Mouse (Mus musculus) limb, embryonic 13.5 days (tissue): ENCODE results near the gene Cdkl3. TPM values are rescaled to one million over a fixed set of nuclear protein-coding genes. Genes with fewer than 3 reads are reported as not detected.

Experiments used
- ATAC-seq: fragments of 200-750 bp; cut with Nextera tagmentation; 2 replicates; pipeline ENCODE4 v1.8.0; 2017; ENCODE audit warnings: low read depth, moderate number of reproducible peaks, moderate TSS enrichment; ENCODE audit not compliant: low FRiP score
- H3K27ac ChIP-seq: fragments of 300-500 bp; sonication (generic); 2 replicates; pipeline ENCODE4 v1.5.1; 2015; ENCODE audit warnings: inconsistent platforms, mild to moderate bottlenecking, moderate library complexity
- H3K27me3 ChIP-seq: fragments of 300-500 bp; sonication (generic); 2 replicates; pipeline ENCODE4 v1.6.1; 2015; ENCODE audit warnings: mild to moderate bottlenecking, inconsistent platforms
- H3K36me3 ChIP-seq: fragments of 300-500 bp; sonication (generic); 2 replicates; pipeline ENCODE4 v1.6.1; 2015; ENCODE audit warnings: inconsistent platforms, mild to moderate bottlenecking, moderate library complexity
- H3K4me1 ChIP-seq: fragments of 300-500 bp; sonication (generic); 2 replicates; pipeline ENCODE4 v1.6.1; 2015; ENCODE audit warnings: inconsistent platforms
- H3K4me2 ChIP-seq: fragments of 300-500 bp; sonication (generic); replicated peaks from 2 replicates; pipeline ENCODE4 v1.6.1; 2015; ENCODE audit warnings: inconsistent platforms, mild to moderate bottlenecking, moderate library complexity
- H3K4me3 ChIP-seq: fragments of 300-500 bp; sonication (generic); 2 replicates; pipeline ENCODE4 v1.5.1; 2015; ENCODE audit warnings: moderate library complexity, mild to moderate bottlenecking, inconsistent platforms
- H3K9ac ChIP-seq: fragments of 300-500 bp; sonication (generic); 2 replicates; pipeline ENCODE4 v1.6.1; 2015; ENCODE audit warnings: mild to moderate bottlenecking, inconsistent platforms
- H3K9me3 ChIP-seq: fragments of 300-500 bp; sonication (generic); 2 replicates; pipeline ENCODE4 v1.6.1; 2016; ENCODE audit warnings: inconsistent platforms
- WGBS: fragments of 180-500 bp; shearing (Covaris S2); methylation state at CpG from one replicate; pipeline ENCODE4 v1.1.7; 2015; 5-methylcytosine and 5-hydroxymethylcytosine counted together
- polyA plus RNA-seq: library from polyadenylated mRNA; unstranded; fragments of >200 nt; fragmentation: Nextera tagmentation; extraction: Ambion mirVana; gene quantifications from 2 replicates; pipeline ENCODE4 v1.2.1, GENCODE M21; 2015

Gene Cdkl3
- polyA plus RNA-seq, 1 experiment from 2014 or later = 13.4 TPM

GRCm38 (mm10) chr11:52033953-52034352 lies 29.9 kb downstream of the Cdkl3 start:
- no peak for ATAC-seq
- WGBS = 73% methylated on average over 1 of the region's 1 CpGs

GRCm38 (mm10) chr11:52035905-52036304 lies 31.9 kb downstream of the Cdkl3 start:
- no peaks in the 10 kb centered on the region for H3K9me3 ChIP-seq
- H3K27me3 ChIP-seq = no peaks in the 10 kb centered on the region
- H3K36me3 ChIP-seq = peaks cover 4% of the 10 kb centered on the region
- no peaks in the 10 kb centered on the region for H3K4me1 ChIP-seq
- WGBS = 77% methylated on average over 3 of the region's 3 CpGs
- H3K27ac ChIP-seq = no peak overlapping the region
- H3K9ac ChIP-seq = no peak overlapping the region
- no peak overlapping the region for H3K4me3 ChIP-seq
- no peak for ATAC-seq
- H3K4me2 ChIP-seq = no peak overlapping the region

More at GRCm38 (mm10) chr11:52033953-52034352, 29.9 kb downstream of the Cdkl3 start:
- Histone ChIP-seq H3K9me3 (no peaks in the 10 kb centered on the region), H3K4me1 (no peaks in the 10 kb centered on the region), H3K4me2 (no peak overlapping the region), H3K4me3 (no peak overlapping the region), H3K27me3 (no peaks in the 10 kb centered on the region), H3K36me3 (peaks cover 4% of the 10 kb centered on the region), H3K27ac (no peak overlapping the region), H3K9ac (no peak overlapping the region)

DNA sequence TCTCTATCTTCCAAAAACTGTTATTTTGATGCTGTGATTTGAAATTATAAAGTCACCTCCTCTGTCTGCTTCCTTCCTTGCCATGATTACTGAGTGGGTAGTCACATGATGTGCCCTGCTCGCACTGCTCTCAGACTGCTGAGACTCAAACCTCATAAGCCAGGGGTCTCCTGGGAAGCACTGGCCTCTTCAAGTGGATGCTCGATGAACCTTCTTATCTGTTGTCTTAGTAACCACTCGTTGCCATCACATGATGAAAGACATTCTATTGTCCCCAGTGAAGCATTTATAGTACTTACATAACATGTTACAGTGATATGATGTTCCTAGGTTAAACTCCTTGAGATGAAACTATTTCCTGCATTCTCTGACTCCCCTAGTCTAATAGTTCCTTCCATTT lies 33.6 kb downstream of the Cdkl3 start:
- H3K36me3 ChIP-seq = no peaks in the 10 kb centered on the region
- 75% methylated on average over 3 of the region's 3 CpGs for WGBS
- no peaks in the 10 kb centered on the region for H3K4me1 ChIP-seq

GRCm38 (mm10) chr11:52043224-52043623 lies 39.2 kb downstream of the Cdkl3 start:
- ATAC-seq = no peak
- no peaks in the 10 kb centered on the region for H3K27me3 ChIP-seq
- H3K9ac ChIP-seq = no peak overlapping the region
- WGBS = 86% methylated on average over 3 of the region's 3 CpGs
- H3K4me3 ChIP-seq = no peak overlapping the region
- peaks cover 7% of the 10 kb centered on the region for H3K4me1 ChIP-seq
- H3K4me2 ChIP-seq = no peak overlapping the region
- no peak overlapping the region for H3K27ac ChIP-seq
- H3K9me3 ChIP-seq = no peaks in the 10 kb centered on the region
- H3K36me3 ChIP-seq = no peaks in the 10 kb centered on the region

More for the DNA sequence above, 33.6 kb downstream of the Cdkl3 start:
- Histone ChIP-seq H3K27me3 (no peaks in the 10 kb centered on the region), H3K4me3 (no peak overlapping the region), H3K9ac (no peak overlapping the region), H3K9me3 (no peaks in the 10 kb centered on the region), H3K27ac (no peak overlapping the region), H3K4me2 (no peak overlapping the region)
- ATAC-seq = no peak

- Histone ChIP-seq H3K36me3 (no peaks in the 10 kb centered on the region), H3K9ac (no peak overlapping the region), H3K9me3 (no peaks in the 10 kb centered on the region), H3K27ac (no peak overlapping the region), H3K27me3 (no peaks in the 10 kb centered on the region), H3K4me3 (no peak overlapping the region), H3K4me1 (peaks cover 7% of the 10 kb centered on the region), H3K4me2 (no peak overlapping the region)
- ATAC-seq = no peak
Measured at GRCm38 (mm10) chr11:52044156-52044555, 40.1 kb downstream of the Cdkl3 start.

DNA sequence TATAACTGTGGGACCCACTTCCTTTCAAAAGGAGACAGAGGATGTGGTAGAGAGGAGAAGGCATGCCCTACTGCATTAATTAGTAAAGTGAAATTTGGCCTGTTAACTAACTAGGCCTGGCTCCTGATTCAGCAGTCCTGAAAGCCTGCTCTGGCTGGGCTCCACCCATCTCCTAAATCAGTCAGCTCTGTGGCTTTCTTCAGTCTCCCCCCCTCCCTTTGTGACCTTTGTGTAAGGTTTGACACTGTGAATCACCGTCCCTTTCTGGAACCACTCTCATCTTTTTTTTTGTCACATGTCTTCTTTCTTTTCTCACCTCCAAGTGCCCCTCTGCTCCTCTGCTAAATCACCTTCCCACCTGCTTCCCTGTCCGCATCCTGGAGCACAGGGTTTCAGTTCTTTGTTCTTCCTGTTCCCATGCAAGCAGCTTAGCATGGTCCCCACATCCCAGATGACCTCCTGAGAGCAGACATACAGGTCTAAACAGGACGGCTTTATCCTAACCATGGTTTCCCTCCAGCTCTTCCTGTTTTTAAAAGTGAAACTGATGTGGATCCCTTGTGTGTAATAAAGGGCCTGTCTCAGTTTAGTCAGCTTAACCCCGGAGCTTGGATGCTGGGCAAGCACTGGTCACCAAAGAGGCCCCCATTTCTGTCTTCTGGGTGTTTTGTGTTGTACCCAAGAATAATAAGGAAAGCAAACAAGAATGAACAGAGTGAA lies 42.6 kb downstream of the Cdkl3 start:
- no peak overlapping the region for H3K4me2 ChIP-seq
- no peak overlapping the region for H3K9ac ChIP-seq
- WGBS = 35% methylated on average over 4 of the region's 4 CpGs
- no peak overlapping the region for H3K4me3 ChIP-seq
- no peaks in the 10 kb centered on the region for H3K9me3 ChIP-seq
- no peaks in the 10 kb centered on the region for H3K36me3 ChIP-seq
- no peaks in the 10 kb centered on the region for H3K27me3 ChIP-seq
- H3K4me1 ChIP-seq = peaks cover 7% of the 10 kb centered on the region
- H3K27ac ChIP-seq = no peak overlapping the region
- no peak for ATAC-seq

DNA sequence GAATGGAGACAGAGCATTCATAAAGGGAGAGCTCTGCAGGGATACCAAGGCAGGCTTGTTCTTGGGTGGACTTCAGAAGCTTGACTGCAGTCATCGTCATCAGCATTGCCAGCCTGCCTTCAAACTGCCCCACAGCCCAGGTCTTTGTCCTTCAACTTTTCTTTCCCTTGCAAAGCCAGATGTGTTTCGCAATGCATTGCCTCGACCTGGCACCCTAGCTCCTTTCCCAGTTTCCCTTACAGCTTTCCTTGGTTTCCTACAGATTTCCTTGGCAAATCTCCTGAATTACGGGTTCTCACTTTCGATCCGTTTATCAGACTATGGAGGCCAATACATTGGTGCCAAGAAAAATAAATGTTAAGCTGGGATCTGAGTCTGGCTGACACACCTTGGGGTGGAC lies 49.4 kb downstream of the Cdkl3 start:
- 83% methylated on average over 6 of the region's 6 CpGs for WGBS
- H3K36me3 ChIP-seq = no peaks in the 10 kb centered on the region
- no peaks in the 10 kb centered on the region for H3K27me3 ChIP-seq
- H3K27ac ChIP-seq = no peak overlapping the region
- no peaks in the 10 kb centered on the region for H3K4me1 ChIP-seq
- no peak overlapping the region for H3K4me2 ChIP-seq
- H3K9me3 ChIP-seq = no peaks in the 10 kb centered on the region
- no peak overlapping the region for H3K4me3 ChIP-seq
- H3K9ac ChIP-seq = no peak overlapping the region
- ATAC-seq = no peak

DNA sequence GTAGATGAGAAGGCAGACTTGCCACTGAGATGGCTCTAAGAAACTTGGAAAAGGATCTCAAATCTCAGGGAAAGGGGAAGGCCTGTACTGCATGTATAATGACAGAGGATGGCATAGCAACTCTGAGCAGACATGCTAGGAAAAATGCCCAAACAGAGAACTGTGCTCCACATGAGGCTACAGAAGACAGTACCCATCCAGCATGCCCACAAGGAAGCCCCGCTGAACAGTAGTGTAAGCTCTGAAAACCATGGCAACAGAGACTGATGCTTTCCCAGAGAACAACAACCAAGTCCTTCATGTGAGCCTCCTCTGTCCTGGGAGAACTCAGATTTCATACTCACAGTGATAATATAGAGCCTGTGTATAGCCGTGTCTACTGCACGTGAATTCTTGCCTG lies 50.7 kb downstream of the Cdkl3 start:
- WGBS = 86% methylated on average over 3 of the region's 3 CpGs
- no peak overlapping the region for H3K4me3 ChIP-seq
- no peaks in the 10 kb centered on the region for H3K9me3 ChIP-seq
- H3K9ac ChIP-seq = no peak overlapping the region
- no peaks in the 10 kb centered on the region for H3K27me3 ChIP-seq
- no peak overlapping the region for H3K27ac ChIP-seq
- H3K36me3 ChIP-seq = no peaks in the 10 kb centered on the region
- H3K4me1 ChIP-seq = no peaks in the 10 kb centered on the region
- no peak for ATAC-seq
- H3K4me2 ChIP-seq = no peak overlapping the region

DNA sequence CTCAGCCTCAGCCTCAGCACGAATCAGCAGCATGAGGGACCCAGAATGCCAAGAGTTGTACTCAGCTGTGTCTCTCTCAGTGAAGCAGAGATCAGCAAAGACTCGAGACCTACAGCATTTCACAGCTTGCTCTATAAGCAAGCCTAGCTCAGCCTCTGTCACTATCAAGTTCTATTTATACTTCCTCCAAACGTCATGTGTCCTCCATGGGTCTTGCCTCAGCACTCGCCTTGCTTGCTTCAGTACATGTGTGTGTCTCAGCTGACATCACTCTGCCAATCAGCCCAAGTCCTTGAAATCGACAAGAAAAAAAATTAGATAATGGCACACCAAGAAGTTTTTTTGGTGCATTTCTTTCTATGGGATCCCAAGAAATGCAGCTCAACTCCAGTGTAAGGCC lies 52.2 kb downstream of the Cdkl3 start:
- WGBS = 88% methylated on average over 5 of the region's 5 CpGs
- Histone ChIP-seq H3K4me3 (no peak overlapping the region), H3K9me3 (no peaks in the 10 kb centered on the region), H3K4me1 (no peaks in the 10 kb centered on the region), H3K27me3 (no peaks in the 10 kb centered on the region), H3K9ac (no peak overlapping the region), H3K27ac (no peak overlapping the region), H3K36me3 (no peaks in the 10 kb centered on the region), H3K4me2 (no peak overlapping the region)
- no peak for ATAC-seq

- 52% methylated on average over 5 of the region's 5 CpGs for WGBS
- Histone ChIP-seq H3K27ac (no peak overlapping the region), H3K4me3 (no peak overlapping the region), H3K4me2 (no peak overlapping the region), H3K9me3 (no peaks in the 10 kb centered on the region), H3K27me3 (no peaks in the 10 kb centered on the region), H3K36me3 (no peaks in the 10 kb centered on the region), H3K9ac (no peak overlapping the region), H3K4me1 (no peaks in the 10 kb centered on the region)
- no peak for ATAC-seq
Measured at GRCm38 (mm10) chr11:52059001-52059400, 55.0 kb downstream of the Cdkl3 start.

- no peaks in the 10 kb centered on the region for H3K36me3 ChIP-seq
- no peaks in the 10 kb centered on the region for H3K27me3 ChIP-seq
- no peak overlapping the region for H3K9ac ChIP-seq
- H3K9me3 ChIP-seq = no peaks in the 10 kb centered on the region
- H3K27ac ChIP-seq = no peak overlapping the region
- H3K4me3 ChIP-seq = no peak overlapping the region
- H3K4me2 ChIP-seq = no peak overlapping the region
- no peak for ATAC-seq
- H3K4me1 ChIP-seq = no peaks in the 10 kb centered on the region
- 83% methylated on average over 4 of the region's 4 CpGs for WGBS
Measured at GRCm38 (mm10) chr11:52060315-52060714, 56.3 kb downstream of the Cdkl3 start.

DNA sequence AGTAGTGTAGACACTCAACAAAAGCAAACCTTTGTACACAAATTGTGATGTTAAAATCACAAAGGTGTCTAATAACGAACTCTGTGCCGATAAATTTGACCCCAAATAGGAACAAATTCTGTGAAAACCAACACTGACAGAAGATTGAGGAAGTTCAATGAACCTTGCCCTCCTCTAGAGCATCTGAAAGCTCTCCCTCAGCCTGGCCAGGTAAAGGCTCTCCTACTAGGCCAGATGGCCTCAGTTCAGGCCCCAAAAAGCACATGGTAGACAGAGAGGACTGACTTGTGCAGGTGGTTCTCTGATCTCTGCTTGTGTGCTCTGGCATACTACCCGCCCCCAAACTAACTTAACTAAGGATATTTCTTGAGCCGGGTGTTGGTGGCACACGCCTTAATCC lies 58.4 kb downstream of the Cdkl3 start:
- ATAC-seq = no peak
- Histone ChIP-seq H3K27me3 (no peaks in the 10 kb centered on the region), H3K4me3 (no peak overlapping the region), H3K4me1 (0 out of 2 replicates have a peak, but pooled peaks cover 4% of the 10 kb centered on the region), H3K9me3 (no peaks in the 10 kb centered on the region), H3K4me2 (no peak overlapping the region), H3K27ac (no peak overlapping the region), H3K36me3 (no peaks in the 10 kb centered on the region), H3K9ac (no peak overlapping the region)
- WGBS = 94% methylated on average over 5 of the region's 5 CpGs

GRCm38 (mm10) chr11:52064398-52064797 lies 60.4 kb downstream of the Cdkl3 start:
- Histone ChIP-seq H3K27ac (no peak overlapping the region), H3K36me3 (no peaks in the 10 kb centered on the region), H3K27me3 (no peaks in the 10 kb centered on the region), H3K9me3 (no peaks in the 10 kb centered on the region), H3K4me3 (no peak overlapping the region), H3K4me2 (no peak overlapping the region), H3K4me1 (0 out of 2 replicates have a peak, but pooled peaks cover 4% of the 10 kb centered on the region), H3K9ac (no peak overlapping the region)
- WGBS = 49% methylated on average over 3 of the region's 3 CpGs
- no peak for ATAC-seq
